Mouse (Mus musculus) G1E (cell line): ENCODE measurements around the gene Dzip1l.

Experiments used
- CTCF ChIP-seq: IDR thresholded peaks from 2 replicates; pipeline ENCODE4 v1.5.1; 2012; ENCODE audit warnings: low read depth, low read length, inconsistent platforms, mixed read lengths
- GATA1 ChIP-seq: IDR thresholded peaks from 2 replicates; pipeline ENCODE4 v1.6.1; 2012; ENCODE audit warnings: borderline replicate concordance, low read length, inconsistent platforms, mixed read lengths
- GATA2 ChIP-seq: IDR thresholded peaks from 2 replicates; pipeline ENCODE4 v1.6.1; 2012; ENCODE audit warnings: low read depth, low read length, inconsistent platforms, borderline replicate concordance
- TAL1 ChIP-seq: conservative IDR thresholded peaks from 2 replicates; pipeline ENCODE4 v1.6.1; 2012; ENCODE audit warnings: low read depth, low read length, inconsistent platforms, mixed read lengths

DNA sequence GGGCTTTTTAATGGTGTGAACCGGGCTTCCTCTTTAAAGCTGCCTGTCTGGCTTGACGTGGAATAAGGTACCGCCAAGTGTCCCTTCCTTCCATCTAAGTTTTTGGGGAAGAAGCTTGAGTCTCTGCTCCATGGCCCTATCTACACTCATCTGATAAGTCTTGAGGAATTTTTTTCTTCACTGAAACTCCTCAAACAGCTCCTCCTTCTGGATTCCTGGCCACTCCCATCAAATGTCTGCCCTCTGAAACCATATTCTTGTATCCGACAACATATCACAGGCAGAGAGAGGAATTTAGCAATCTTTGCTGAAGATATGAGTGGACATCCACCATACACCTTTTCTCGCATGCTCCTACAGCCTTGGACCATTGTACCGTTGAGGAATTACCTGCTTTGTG is 77.0 kb downstream of the Dzip1l start:
- TF ChIP-seq CTCF (no peak), GATA1 (no peak), TAL1 (no peak), GATA2 (no peak)
